Mouse (Mus musculus): ENCODE data around the gene Lrrc8d. TPM values are rescaled to one million over a fixed set of nuclear protein-coding genes. Genes with fewer than 3 reads are reported as not detected.

Lrrc8d gene
- polyA plus RNA-seq, 1 experiment from 2014 or later = 19.2 TPM

- Histone ChIP-seq H3K27me3 (replicated peaks; ENCODE audit: control insufficient read depth, insufficient read depth, low read length) (no peaks in the 10 kb centered on the region), H3K27ac (ENCODE audit: low read depth) (no peak overlapping the region)
These were observed 129.3 kb downstream of the Lrrc8d start for GRCm38 (mm10) chr5:105829008-105829586.

GRCm38 (mm10) chr5:105832140-105832539 lies 132.4 kb downstream of the Lrrc8d start:
- Histone ChIP-seq H3K36me3 (ENCODE audit: control insufficient read depth, insufficient read depth, low read length) (no peaks in the 10 kb centered on the region), H3K4me1 (replicated peaks; ENCODE audit: control insufficient read depth, insufficient read depth, low read length) (peaks cover 3% of the 10 kb centered on the region), H3K27me3 (replicated peaks; ENCODE audit: control insufficient read depth, insufficient read depth, low read length) (no peaks in the 10 kb centered on the region), H3K4me3 (ENCODE audit: low read depth, low read length) (no peak overlapping the region), H3K9ac (ENCODE audit: low read length) (no peak overlapping the region), H3K4me2 (ENCODE audit: low read length) (no peak overlapping the region), H3K27ac (ENCODE audit: low read depth) (no peak overlapping the region), H3K9me3 (ENCODE audit: control insufficient read depth, low read length) (no peaks in the 10 kb centered on the region)
- ATAC-seq (replicated peaks; ENCODE audit: low FRiP score, low TSS enrichment, low read depth) (no peak), DNase-seq (ENCODE audit: low spot score) (no peak)
- 66% methylated on average over 7 of the region's 7 CpGs for WGBS

More at GRCm38 (mm10) chr5:105829008-105829586, 129.3 kb downstream of the Lrrc8d start:
- Histone ChIP-seq H3K9me3 (ENCODE audit: control insufficient read depth, low read length) (no peaks in the 10 kb centered on the region), H3K4me2 (ENCODE audit: low read length) (no peak overlapping the region), H3K36me3 (ENCODE audit: control insufficient read depth, insufficient read depth, low read length) (no peaks in the 10 kb centered on the region), H3K4me1 (replicated peaks; ENCODE audit: control insufficient read depth, insufficient read depth, low read length) (peaks cover 3% of the 10 kb centered on the region; the same call in 1 of the 2 replicates), H3K4me3 (ENCODE audit: low read depth, low read length) (no peak overlapping the region), H3K9ac (ENCODE audit: low read length) (no peak overlapping the region)
- DNase-seq (ENCODE audit: low spot score) (no peak), ATAC-seq (replicated peaks; ENCODE audit: low FRiP score, low TSS enrichment, low read depth) (no peak)
- WGBS = 21% methylated on average over 7 of the region's 7 CpGs

GRCm38 (mm10) chr5:105833923-105834322 lies 134.2 kb downstream of the Lrrc8d start:
- Histone ChIP-seq H3K27me3 (replicated peaks; ENCODE audit: control insufficient read depth, insufficient read depth, low read length) (no peaks in the 10 kb centered on the region), H3K36me3 (ENCODE audit: control insufficient read depth, insufficient read depth, low read length) (no peaks in the 10 kb centered on the region), H3K27ac (ENCODE audit: low read depth) (no peak overlapping the region), H3K4me1 (replicated peaks; ENCODE audit: control insufficient read depth, insufficient read depth, low read length) (peaks cover 3% of the 10 kb centered on the region), H3K9me3 (ENCODE audit: control insufficient read depth, low read length) (no peaks in the 10 kb centered on the region), H3K9ac (ENCODE audit: low read length) (no peak overlapping the region), H3K4me2 (ENCODE audit: low read length) (no peak overlapping the region), H3K4me3 (ENCODE audit: low read depth, low read length) (no peak overlapping the region)
- WGBS = 64% methylated on average over 3 of the region's 3 CpGs
- no peak for DNase-seq (ENCODE audit: low spot score)
- no peak for ATAC-seq (replicated peaks; ENCODE audit: low FRiP score, low TSS enrichment, low read depth)

GRCm38 (mm10) chr5:105836006-105836405 lies 136.2 kb downstream of the Lrrc8d start:
- no peak overlapping the region for H3K9ac ChIP-seq (ENCODE audit: low read length)
- H3K36me3 ChIP-seq (ENCODE audit: control insufficient read depth, insufficient read depth, low read length) = no peaks in the 10 kb centered on the region
- no peaks in the 10 kb centered on the region; the same call in 1 of the 2 replicates for H3K4me1 ChIP-seq (replicated peaks; ENCODE audit: control insufficient read depth, insufficient read depth, low read length)
- ATAC-seq (replicated peaks; ENCODE audit: low FRiP score, low TSS enrichment, low read depth) = peak; percentile 64
- H3K9me3 ChIP-seq (ENCODE audit: control insufficient read depth, low read length) = no peaks in the 10 kb centered on the region
- H3K27ac ChIP-seq (ENCODE audit: low read depth) = no peak overlapping the region
- no peak overlapping the region for H3K4me2 ChIP-seq (ENCODE audit: low read length)
- H3K27me3 ChIP-seq (replicated peaks; ENCODE audit: control insufficient read depth, insufficient read depth, low read length) = no peaks in the 10 kb centered on the region
- no peak for DNase-seq (ENCODE audit: low spot score)
- H3K4me3 ChIP-seq (ENCODE audit: low read depth, low read length) = no peak overlapping the region
- WGBS = 60% methylated on average over 9 of the region's 9 CpGs

- WGBS = 68% methylated on average over 13 of the region's 13 CpGs
- Histone ChIP-seq H3K9ac (ENCODE audit: low read length) (no peak overlapping the region), H3K4me2 (ENCODE audit: low read length) (no peak overlapping the region), H3K27ac (ENCODE audit: low read depth) (no peak overlapping the region), H3K4me3 (ENCODE audit: low read depth, low read length) (no peak overlapping the region), H3K36me3 (ENCODE audit: control insufficient read depth, insufficient read depth, low read length) (no peaks in the 10 kb centered on the region), H3K4me1 (replicated peaks; ENCODE audit: control insufficient read depth, insufficient read depth, low read length) (no peaks in the 10 kb centered on the region; the same call in 1 of the 2 replicates), H3K27me3 (replicated peaks; ENCODE audit: control insufficient read depth, insufficient read depth, low read length) (no peaks in the 10 kb centered on the region), H3K9me3 (ENCODE audit: control insufficient read depth, low read length) (no peaks in the 10 kb centered on the region)
- DNase-seq (ENCODE audit: low spot score) (no peak), ATAC-seq (replicated peaks; ENCODE audit: low FRiP score, low TSS enrichment, low read depth) (no peak)
These were observed 140.1 kb downstream of the Lrrc8d start for GRCm38 (mm10) chr5:105839740-105840310.

- 85% methylated on average over 10 of the region's 10 CpGs for WGBS
- no peak for ATAC-seq (replicated peaks; ENCODE audit: low FRiP score, low TSS enrichment, low read depth)
- Histone ChIP-seq H3K4me1 (replicated peaks; ENCODE audit: control insufficient read depth, insufficient read depth, low read length) (0 out of 2 replicates have a peak, but pooled peaks cover 2% of the 10 kb centered on the region), H3K27ac (ENCODE audit: low read depth) (no peak overlapping the region), H3K9ac (ENCODE audit: low read length) (no peak overlapping the region), H3K4me2 (ENCODE audit: low read length) (no peak overlapping the region), H3K36me3 (ENCODE audit: control insufficient read depth, insufficient read depth, low read length) (no peaks in the 10 kb centered on the region), H3K27me3 (replicated peaks; ENCODE audit: control insufficient read depth, insufficient read depth, low read length) (no peaks in the 10 kb centered on the region), H3K9me3 (ENCODE audit: control insufficient read depth, low read length) (no peaks in the 10 kb centered on the region), H3K4me3 (ENCODE audit: low read depth, low read length) (no peak overlapping the region)
- no peak for DNase-seq (ENCODE audit: low spot score)
These were observed 144.4 kb downstream of the Lrrc8d start for GRCm38 (mm10) chr5:105844044-105844753.

- Histone ChIP-seq H3K9ac (ENCODE audit: low read length) (no peak overlapping the region), H3K4me2 (ENCODE audit: low read length) (no peak overlapping the region), H3K36me3 (ENCODE audit: control insufficient read depth, insufficient read depth, low read length) (no peaks in the 10 kb centered on the region), H3K9me3 (ENCODE audit: control insufficient read depth, low read length) (no peaks in the 10 kb centered on the region), H3K4me3 (ENCODE audit: low read depth, low read length) (no peak overlapping the region), H3K4me1 (replicated peaks; ENCODE audit: control insufficient read depth, insufficient read depth, low read length) (peaks cover 8% of the 10 kb centered on the region; the same call in 1 of the 2 replicates), H3K27me3 (replicated peaks; ENCODE audit: control insufficient read depth, insufficient read depth, low read length) (no peaks in the 10 kb centered on the region), H3K27ac (ENCODE audit: low read depth) (no peak overlapping the region)
- ATAC-seq (replicated peaks; ENCODE audit: low FRiP score, low TSS enrichment, low read depth) (no peak), DNase-seq (ENCODE audit: low spot score) (no peak)
- WGBS = 96% methylated on average over 2 of the region's 2 CpGs
These were observed 145.3 kb downstream of the Lrrc8d start for GRCm38 (mm10) chr5:105845041-105845440.

GRCm38 (mm10) chr5:105847726-105848125 lies 148.0 kb downstream of the Lrrc8d start:
- DNase-seq (ENCODE audit: low spot score) = no peak
- WGBS = 82% methylated on average over 8 of the region's 8 CpGs

More at GRCm38 (mm10) chr5:105847726-105848125, 148.0 kb downstream of the Lrrc8d start:
- Histone ChIP-seq H3K4me3 (ENCODE audit: low read depth, low read length) (no peak overlapping the region), H3K9me3 (ENCODE audit: control insufficient read depth, low read length) (no peaks in the 10 kb centered on the region), H3K4me1 (replicated peaks; ENCODE audit: control insufficient read depth, insufficient read depth, low read length) (peaks cover 8% of the 10 kb centered on the region; the same call in 1 of the 2 replicates), H3K9ac (ENCODE audit: low read length) (no peak overlapping the region), H3K4me2 (ENCODE audit: low read length) (no peak overlapping the region), H3K36me3 (ENCODE audit: control insufficient read depth, insufficient read depth, low read length) (no peaks in the 10 kb centered on the region), H3K27ac (ENCODE audit: low read depth) (no peak overlapping the region), H3K27me3 (replicated peaks; ENCODE audit: control insufficient read depth, insufficient read depth, low read length) (no peaks in the 10 kb centered on the region)
- no peak for ATAC-seq (replicated peaks; ENCODE audit: low FRiP score, low TSS enrichment, low read depth)
